Mouse (Mus musculus): ENCODE measurements around the gene Ksr2. TPM values are rescaled to one million over a fixed set of nuclear protein-coding genes. Genes with fewer than 3 reads are reported as not detected.

The Ksr2 gene
- total and polyA plus RNA-seq, 3 experiments = 0.36 to 1.3 (median 1.2) TPM

DNA sequence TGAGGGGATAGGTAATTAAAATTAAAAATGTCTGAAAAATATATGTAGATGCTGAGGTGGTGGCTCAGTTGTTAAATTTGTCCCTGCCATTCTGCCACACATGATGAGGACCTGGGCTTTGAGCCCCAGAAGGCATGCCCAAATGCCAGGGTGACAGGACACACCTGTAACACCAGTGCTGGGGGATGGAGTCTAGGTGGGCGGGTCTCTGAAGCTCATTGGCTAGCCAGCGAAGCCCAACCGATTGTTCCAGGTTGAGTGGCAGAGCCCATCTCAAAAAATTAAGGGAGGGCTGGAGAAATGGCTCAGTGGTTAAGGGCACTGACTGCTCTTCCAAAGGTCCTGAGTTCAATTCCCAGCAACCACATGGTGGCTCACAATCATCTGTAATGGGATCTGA, 274.9 kb downstream of the Ksr2 start:
- Histone ChIP-seq H3K9me3 (replicated peaks; ENCODE audit: low read length) (peaks cover 4% of the 10 kb centered on the region), H3K27ac (ENCODE audit: insufficient read depth, low read depth) (no peak overlapping the region), H3K9ac (ENCODE audit: insufficient read depth, low read depth) (no peak overlapping the region), H3K79me2 (replicated peaks; ENCODE audit: control insufficient read depth, extremely low read depth, insufficient read depth, poor library complexity, severe bottlenecking) (no peaks in the 10 kb centered on the region), H3K27me3 (replicated peaks) (no peaks in the 10 kb centered on the region), H3K4me1 (ENCODE audit: control insufficient read depth in 1 of 2, insufficient read depth in 2 of 2) (no peaks in the 10 kb centered on the region), H3K4me2 (ENCODE audit: insufficient read depth, low read depth, poor library complexity, severe bottlenecking) (no peak overlapping the region), H3K36me3 (replicated peaks in 1 of 2; ENCODE audit: control insufficient read depth in 1 of 2, insufficient read depth in 1 of 2, low read length in 1 of 2) (peaks cover 0 to 4% of the 10 kb centered on the region in 2 experiments), H3K4me3 (replicated peaks in 1 of 3; ENCODE audit: low read depth in 2 of 3, low read length in 2 of 3, poor library complexity in 1 of 3) (no peak overlapping the region)
- TF ChIP-seq EP300 (IDR thresholded peaks at IDR 0.05; ENCODE audit: low read length) (no peak), MEF2A (IDR thresholded peaks at IDR 0.05; ENCODE audit: borderline replicate concordance, low read depth, low read length) (no peak), CTCF (conservative IDR thresholded peaks at IDR 0.05 in 1 of 2, IDR thresholded peaks at IDR 0.05 in 1 of 2; ENCODE audit: low read depth in 2 of 2, low read length in 2 of 2) (0 out of 4 replicates have a peak, but pooled peaks of 1 of the 2 experiments have one; percentile 1)
- dilution Hi-C loops (cut with MboI; ENCODE audit: extremely low pct_ligation_motif_present, extremely low pct_unique_long_range_greater_than_20kb, low sequenced_read_pairs) (no loop called here), in situ Hi-C loops (cut with MboI; ENCODE audit: low pct_ligation_motif_present, low pct_unique_long_range_greater_than_20kb, low sequenced_read_pairs) (no loop called here)
- no peak for DNase-seq (ENCODE audit: extremely low read depth)

DNA sequence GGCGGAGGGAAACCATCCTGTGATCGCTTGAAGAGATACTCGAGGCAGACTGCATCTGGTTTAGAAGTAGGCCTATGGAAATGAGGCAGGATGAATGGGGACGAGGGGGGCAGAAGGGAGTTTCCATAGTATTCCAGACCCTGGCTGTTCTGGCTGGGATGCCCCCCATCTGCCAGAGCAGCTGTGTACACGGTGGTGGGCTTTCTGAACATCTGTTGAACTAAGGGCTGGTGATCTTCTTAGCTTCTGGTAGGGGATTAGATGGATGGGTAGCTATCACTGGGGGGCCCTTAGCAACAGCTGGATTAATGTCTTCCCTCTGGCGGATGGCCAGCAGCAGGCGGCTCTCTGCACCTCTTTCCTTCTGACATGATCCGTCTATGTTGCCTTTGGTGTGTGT, 276.0 kb downstream of the Ksr2 start:
- Histone ChIP-seq H3K9ac (ENCODE audit: insufficient read depth, low read depth) (no peak overlapping the region), H3K4me2 (ENCODE audit: insufficient read depth, low read depth, poor library complexity, severe bottlenecking) (no peak overlapping the region), H3K4me1 (ENCODE audit: control insufficient read depth in 1 of 2, insufficient read depth in 2 of 2) (no peaks in the 10 kb centered on the region), H3K9me3 (replicated peaks; ENCODE audit: low read length) (peaks cover 4% of the 10 kb centered on the region), H3K4me3 (replicated peaks in 1 of 3; ENCODE audit: low read depth in 2 of 3, low read length in 2 of 3, poor library complexity in 1 of 3) (no peak overlapping the region), H3K79me2 (replicated peaks; ENCODE audit: control insufficient read depth, extremely low read depth, insufficient read depth, poor library complexity, severe bottlenecking) (no peaks in the 10 kb centered on the region), H3K36me3 (replicated peaks in 1 of 2; ENCODE audit: control insufficient read depth in 1 of 2, insufficient read depth in 1 of 2, low read length in 1 of 2) (peaks cover 0 to 4% of the 10 kb centered on the region in 2 experiments), H3K27ac (ENCODE audit: insufficient read depth, low read depth) (no peak overlapping the region), H3K27me3 (replicated peaks) (no peaks in the 10 kb centered on the region)
- in situ Hi-C loops (cut with MboI; ENCODE audit: low pct_ligation_motif_present, low pct_unique_long_range_greater_than_20kb, low sequenced_read_pairs) = no loop called here
- dilution Hi-C loops (cut with MboI; ENCODE audit: extremely low pct_ligation_motif_present, extremely low pct_unique_long_range_greater_than_20kb, low sequenced_read_pairs) = no loop called here
- no peak for TF ChIP-seq MAZ (IDR thresholded peaks at IDR 0.05; ENCODE audit: low read depth, low read length)
- no peak for TF ChIP-seq CTCF (conservative IDR thresholded peaks at IDR 0.05 in 1 of 2, IDR thresholded peaks at IDR 0.05 in 1 of 2; ENCODE audit: low read depth in 2 of 2, low read length in 2 of 2)
- TF ChIP-seq E2F4 (IDR thresholded peaks at IDR 0.05; ENCODE audit: insufficient replicate concordance, low read depth, low read length) = no peak
- no peak for TF ChIP-seq POLR2A (IDR thresholded peaks at IDR 0.05; ENCODE audit: low read depth, low read length)
- TF ChIP-seq USF2 (conservative IDR thresholded peaks at IDR 0.05; ENCODE audit: low read depth, low read length) = no peak
- no peak for TF ChIP-seq TCF12 (IDR thresholded peaks at IDR 0.05; ENCODE audit: low read depth, low read length)
- TF ChIP-seq POLR2AphosphoS2 (IDR thresholded peaks at IDR 0.05; ENCODE audit: low read depth, low read length) = no peak
- DNase-seq (ENCODE audit: extremely low read depth) = no peak

DNA sequence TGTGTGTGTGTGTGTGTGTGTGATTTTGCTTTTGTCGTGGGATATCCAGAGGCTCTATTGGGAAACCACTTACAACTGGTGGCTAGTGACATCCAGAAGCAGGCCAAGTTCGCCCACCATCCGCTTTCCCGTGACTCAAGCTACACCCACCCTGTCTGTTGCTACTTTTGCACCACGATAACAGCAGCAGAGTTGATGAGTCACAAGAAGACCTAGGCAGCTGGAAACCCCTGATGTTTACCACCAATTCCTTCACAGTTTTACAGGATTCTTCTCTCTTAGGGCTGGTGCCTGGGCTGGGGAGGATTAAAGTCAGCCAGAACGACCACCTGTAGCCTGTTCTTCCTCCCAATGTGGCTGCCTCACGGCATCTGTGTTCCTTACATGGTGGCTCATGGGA, 277.5 kb downstream of the Ksr2 start:
- TF ChIP-seq KAT2A (IDR thresholded peaks at IDR 0.05; ENCODE audit: insufficient replicate concordance, low read length) = no peak
- in situ Hi-C loops (cut with MboI; ENCODE audit: low pct_ligation_motif_present, low pct_unique_long_range_greater_than_20kb, low sequenced_read_pairs) (no loop called here), dilution Hi-C loops (cut with MboI; ENCODE audit: extremely low pct_ligation_motif_present, extremely low pct_unique_long_range_greater_than_20kb, low sequenced_read_pairs) (no loop called here)
- Histone ChIP-seq H3K36me3 (replicated peaks in 1 of 2; ENCODE audit: control insufficient read depth in 1 of 2, insufficient read depth in 1 of 2, low read length in 1 of 2) (peaks cover 0 to 4% of the 10 kb centered on the region in 2 experiments), H3K27me3 (replicated peaks) (no peaks in the 10 kb centered on the region), H3K4me3 (replicated peaks in 1 of 3; ENCODE audit: low read depth in 2 of 3, low read length in 2 of 3, poor library complexity in 1 of 3) (no peak overlapping the region), H3K4me1 (ENCODE audit: control insufficient read depth in 1 of 2, insufficient read depth in 2 of 2) (no peaks in the 10 kb centered on the region), H3K9ac (ENCODE audit: insufficient read depth, low read depth) (no peak overlapping the region), H3K27ac (ENCODE audit: insufficient read depth, low read depth) (no peak overlapping the region), H3K4me2 (ENCODE audit: insufficient read depth, low read depth, poor library complexity, severe bottlenecking) (no peak overlapping the region), H3K9me3 (replicated peaks; ENCODE audit: low read length) (peaks cover 4% of the 10 kb centered on the region), H3K79me2 (replicated peaks; ENCODE audit: control insufficient read depth, extremely low read depth, insufficient read depth, poor library complexity, severe bottlenecking) (no peaks in the 10 kb centered on the region)
- DNase-seq (ENCODE audit: extremely low read depth) = no peak
